Mouse (Mus musculus) spleen, adult 12 weeks (tissue): ENCODE results near the gene Shisa7.
"Not testable (repeated sequence)": the region's sequence is repeated elsewhere in the genome, so short reads cannot be mapped to it uniquely, and the experiment has no call there.

Experiments
- DNase-seq: peaks from one replicate; pipeline ENCODE4 v3.0.0; 2022; ENCODE audit warnings: low spot score

Shisa7 gene

GRCm38 (mm10) chr7:4844917-4845309, 417 bp upstream of the Shisa7 start:
- no peak for DNase-seq

- no peak for DNase-seq
Measured at GRCm38 (mm10) chr7:4843604-4844244, 772 bp downstream of the Shisa7 start.

- DNase-seq = no peak
Measured at GRCm38 (mm10) chr7:4842634-4843131, 1.8 kb downstream of the Shisa7 start.

DNA sequence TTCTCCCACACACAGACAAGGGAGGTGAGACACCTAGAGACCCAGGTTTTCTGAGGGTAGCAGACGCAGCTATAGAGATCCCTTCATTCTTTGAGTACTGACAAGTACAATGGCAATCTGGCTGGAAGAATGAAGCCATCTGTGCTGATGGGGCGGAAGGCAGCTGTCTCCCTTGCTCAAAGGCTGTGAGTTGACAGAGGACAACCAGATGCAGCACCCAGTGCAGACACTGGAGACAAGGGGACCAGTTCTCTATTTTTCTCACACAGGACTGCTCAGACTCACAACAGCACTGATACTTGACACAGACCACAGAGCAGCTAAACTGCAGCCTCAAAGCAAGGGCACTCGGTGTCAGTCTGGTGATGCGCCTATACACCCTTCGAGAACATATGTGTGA, 2.4 kb downstream of the Shisa7 start:
- DNase-seq = no peak

GRCm38 (mm10) chr7:4837639-4838038, 6.9 kb downstream of the Shisa7 start:
- no peak for DNase-seq

- peak; percentile 25 for DNase-seq
Measured at GRCm38 (mm10) chr7:4836351-4836792, 8.1 kb downstream of the Shisa7 start.

- DNase-seq = no peak
Measured at GRCm38 (mm10) chr7:4835631-4836327, 8.7 kb downstream of the Shisa7 start.

DNA sequence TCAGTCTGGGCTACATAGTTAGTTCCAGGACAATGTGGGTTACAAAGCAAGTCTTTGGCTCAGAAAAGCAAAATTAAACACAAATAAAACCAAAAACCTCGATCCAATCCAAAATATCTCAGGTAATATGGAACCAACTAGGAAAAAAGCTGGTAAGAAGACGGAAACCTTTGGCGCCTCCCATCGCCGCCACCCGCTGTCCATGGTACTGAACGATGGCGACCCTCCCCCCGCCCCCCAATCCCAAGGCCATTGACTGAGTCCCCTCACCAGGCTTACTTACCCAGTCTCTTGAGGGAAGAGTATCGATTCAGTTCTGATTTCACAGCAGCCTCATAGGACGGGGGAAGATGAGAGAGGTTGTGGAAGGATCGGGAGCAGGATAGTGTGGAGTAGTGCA, 14.0 kb downstream of the Shisa7 start:
- no peak for DNase-seq

DNA sequence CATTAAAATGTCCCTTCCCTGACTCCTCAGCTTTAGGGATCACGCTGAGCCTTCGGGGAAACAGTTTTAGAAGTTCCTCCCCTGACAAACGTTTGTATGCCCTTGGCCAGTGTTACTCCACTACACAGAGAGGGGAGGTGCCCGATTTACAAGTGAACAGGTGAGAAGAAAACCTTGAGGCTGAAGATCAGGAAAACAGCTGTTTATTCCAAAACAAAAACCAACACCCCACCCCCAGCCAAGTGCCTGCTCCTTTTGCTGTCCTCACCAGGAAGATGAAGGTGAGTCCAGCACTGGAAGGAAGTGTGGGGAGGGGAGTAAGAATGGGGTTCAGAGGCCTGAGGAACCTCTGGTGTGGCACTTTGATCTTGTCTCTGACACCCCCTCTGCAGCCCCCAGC, 19.1 kb downstream of the Shisa7 start:
- DNase-seq = no peak

DNA sequence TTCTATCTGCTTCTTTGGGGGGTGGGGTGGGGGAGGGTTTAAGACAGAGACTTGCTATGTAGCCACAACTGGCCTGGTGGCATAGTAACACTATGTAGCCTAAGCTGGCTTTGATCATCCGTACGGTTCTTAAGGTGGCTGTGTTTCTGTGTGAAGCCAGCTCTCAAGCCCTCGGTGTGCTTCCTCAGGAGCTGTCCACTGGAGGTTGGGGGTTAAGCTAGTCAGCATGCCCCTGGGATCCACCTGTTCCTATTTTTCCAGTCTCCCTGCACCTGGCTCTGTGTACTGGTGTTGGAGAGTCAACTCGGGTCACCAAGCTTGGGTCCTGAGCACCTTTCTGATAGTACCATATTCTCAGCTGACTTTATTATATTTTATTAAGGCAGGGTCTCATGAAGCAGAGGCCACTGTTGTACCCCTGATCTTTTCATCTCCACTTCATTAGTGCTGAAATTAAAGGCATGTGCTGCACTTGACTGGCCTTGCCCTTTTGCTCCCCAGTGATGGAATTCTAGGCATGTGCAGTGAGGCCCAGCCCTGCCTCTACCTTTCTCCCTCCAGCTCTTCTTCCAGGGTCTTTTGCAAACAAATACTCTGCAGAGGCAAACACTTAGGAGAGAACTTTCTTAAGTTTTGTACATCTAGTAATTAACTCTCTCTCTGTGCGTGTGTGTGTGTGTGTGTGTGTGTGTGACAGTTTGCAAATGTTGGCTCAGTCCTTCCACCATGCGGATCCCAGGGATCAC, 22.2 kb downstream of the Shisa7 start:
- DNase-seq = no peak

- no peak for DNase-seq
Measured at GRCm38 (mm10) chr7:4821690-4822089, 22.8 kb downstream of the Shisa7 start.

DNA sequence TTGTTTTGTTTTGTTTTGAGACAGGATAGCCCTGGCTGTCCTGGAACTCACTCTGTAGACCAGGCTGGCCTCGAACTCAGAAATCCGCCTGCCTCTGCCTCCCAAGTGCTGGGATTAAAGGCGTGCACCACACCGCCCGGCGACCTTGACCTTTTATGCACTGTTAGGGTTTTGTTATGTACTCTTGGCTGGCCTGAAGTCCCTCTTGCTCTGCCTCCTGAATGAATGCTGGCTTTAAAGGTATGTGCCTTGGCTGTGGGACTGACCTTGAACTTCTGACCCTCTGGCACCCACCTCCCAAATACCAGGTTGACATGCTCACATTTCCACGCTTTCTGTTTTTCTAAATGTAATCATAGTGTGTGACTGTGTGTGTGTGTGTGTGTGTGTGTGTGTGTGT, 23.6 kb downstream of the Shisa7 start:
- not testable (repeated sequence) for DNase-seq

DNA sequence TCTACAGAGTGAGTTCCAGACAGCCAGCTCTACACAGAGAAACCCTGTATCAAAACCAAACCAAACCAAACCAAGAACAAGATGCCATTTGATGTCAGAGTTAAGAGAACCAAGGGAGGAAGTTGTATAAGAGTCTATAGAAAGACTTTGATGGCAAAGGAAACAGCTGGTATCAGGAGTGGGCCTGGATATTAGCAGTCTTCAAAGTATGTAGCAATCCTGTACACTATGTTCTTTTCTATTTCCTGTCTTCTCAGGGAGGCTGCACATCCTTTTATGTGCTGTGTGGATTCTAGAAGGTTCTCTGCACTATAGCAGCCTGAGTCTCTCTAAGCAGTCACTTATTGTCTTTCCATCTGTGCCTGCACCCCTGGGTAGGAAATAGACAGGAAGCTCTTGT, 27.9 kb downstream of the Shisa7 start:
- no peak for DNase-seq

DNA sequence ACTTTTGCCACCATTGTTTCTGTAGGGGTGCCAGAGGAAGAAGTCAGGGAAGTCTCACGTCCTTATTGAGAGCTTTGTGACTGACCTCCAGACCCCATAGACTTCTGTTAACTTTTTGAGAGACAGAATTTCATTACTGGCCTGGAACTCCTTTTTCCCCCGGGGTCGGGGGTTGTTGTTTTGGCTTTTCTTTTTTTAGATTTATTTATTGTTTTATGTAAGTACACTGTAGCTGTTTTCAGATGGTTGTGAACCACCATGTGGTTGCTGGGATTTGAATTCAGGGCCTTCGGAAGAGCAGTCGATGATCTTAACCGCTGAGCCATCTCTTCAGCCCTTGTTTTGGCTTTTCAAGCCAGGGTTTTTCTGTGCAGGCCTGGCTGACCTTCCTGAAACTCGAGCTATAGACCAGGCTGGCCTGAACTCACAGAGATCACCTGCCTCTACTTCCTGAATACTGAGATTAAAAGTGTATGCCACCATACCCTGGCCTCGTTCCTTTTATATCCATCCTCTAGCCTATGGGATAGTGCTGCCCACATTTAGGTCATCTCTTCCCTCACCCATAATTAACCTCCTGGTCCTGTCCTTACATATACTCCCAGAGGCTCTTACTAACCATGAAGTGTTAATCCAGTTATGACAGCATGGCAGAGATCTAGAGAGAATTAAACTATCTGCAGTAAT, 31.2 kb downstream of the Shisa7 start:
- DNase-seq = peak; percentile 21

- DNase-seq = peak; percentile 93
Measured at GRCm38 (mm10) chr7:4812303-4813104, 32.0 kb downstream of the Shisa7 start, which contains the start of gene Ube2s. Gene Ube2s (minus strand): TSS chr7:4812590.

- peak; percentile 19 for DNase-seq
Measured at GRCm38 (mm10) chr7:4811842-4812302, 32.6 kb downstream of the Shisa7 start.

DNA sequence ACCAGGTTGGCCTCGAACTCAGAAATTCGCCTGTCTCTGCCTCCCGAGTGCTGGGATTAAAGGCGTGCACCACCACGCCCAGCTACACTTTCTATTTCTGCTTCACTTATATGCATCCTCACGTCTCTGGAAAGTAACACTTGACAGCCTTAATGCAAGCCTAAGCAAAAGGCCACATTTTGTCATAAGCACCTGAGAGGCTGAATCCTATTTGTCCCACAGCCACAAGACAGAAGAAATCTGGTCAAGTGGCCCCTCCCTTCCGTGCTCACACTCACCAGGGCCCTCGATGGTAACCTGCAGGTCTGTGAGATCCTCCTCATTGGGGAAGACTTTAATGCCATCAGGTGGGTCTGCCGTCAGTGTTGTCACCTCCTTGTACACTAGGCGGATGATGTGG, 33.4 kb downstream of the Shisa7 start:
- DNase-seq = not testable (repeated sequence)

DNA sequence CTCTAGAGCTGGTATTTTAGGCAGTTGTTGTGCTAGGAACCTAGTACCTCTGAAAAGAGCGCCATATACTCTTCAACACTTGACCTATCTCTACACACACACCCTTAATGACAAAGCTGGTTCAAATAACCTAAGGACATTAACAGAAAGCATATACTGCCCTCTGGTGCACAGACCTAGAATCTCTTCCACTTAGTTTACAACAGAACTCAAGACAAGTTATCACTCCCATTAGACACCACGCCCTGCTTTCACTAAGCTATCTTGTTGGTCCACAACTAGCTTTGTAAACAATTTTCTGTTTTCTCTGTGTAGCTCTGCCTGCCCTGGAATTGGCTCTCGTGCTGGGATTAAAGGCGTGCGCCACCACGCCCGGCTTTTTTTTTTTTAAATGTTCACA, 37.8 kb downstream of the Shisa7 start:
- DNase-seq = no peak

- no peak for DNase-seq
Measured at GRCm38 (mm10) chr7:4802247-4802646, 42.2 kb downstream of the Shisa7 start.

DNA sequence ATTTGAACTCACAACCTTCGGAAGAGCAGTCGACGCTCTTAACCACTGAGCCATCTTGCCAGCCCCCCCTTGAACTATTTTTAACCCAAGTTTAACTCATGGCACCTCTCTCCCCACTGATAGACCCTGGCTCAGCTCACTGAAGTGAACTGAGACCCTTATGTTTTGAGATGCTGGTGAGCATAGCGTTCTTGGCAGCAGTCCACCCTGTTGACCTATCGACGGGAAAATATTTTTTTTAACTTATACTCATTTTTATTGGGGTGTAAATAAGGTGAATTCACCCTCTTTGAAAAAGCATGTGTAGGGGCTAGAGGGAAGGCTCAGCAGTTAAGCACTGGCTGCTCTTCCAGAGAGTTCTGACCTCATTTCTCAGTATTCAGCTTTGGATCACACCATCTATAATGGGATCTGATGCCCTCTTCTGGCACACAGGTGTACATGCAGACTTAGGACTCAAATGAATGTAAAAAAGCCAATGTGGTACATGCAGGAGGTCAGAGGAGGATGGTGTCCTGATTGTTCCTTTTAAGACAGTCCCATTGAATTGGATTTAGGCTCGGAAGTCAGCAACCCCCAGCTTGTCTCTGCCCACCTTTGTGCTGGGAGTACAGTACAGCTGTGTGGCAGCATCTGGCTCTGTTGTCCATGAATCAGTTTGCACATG, 48.6 kb downstream of the Shisa7 start:
- no peak for DNase-seq
